Mouse (Mus musculus) adrenal gland, adult 18-20 months (tissue): ENCODE data around the gene Ptbp1. TPM values are rescaled to one million over a fixed set of nuclear protein-coding genes. Genes with fewer than 3 reads are reported as not detected.

Experiments used
- DNase-seq, 2 experiments: peaks; one replicate each; pipeline ENCODE4 v3.0.0; 2021 to 2022; ENCODE audit warnings: low spot score in 2 of 2
- long read RNA-seq, 2 experiments: library from polyadenylated mRNA; stranded (forward); transcript quantifications; one replicate each; pipeline ENCODE4 v2.0.0; 2021
- total RNA-seq, 2 experiments: library from RNA; stranded (reverse); gene quantifications; 1 replicate in 1 of 2; 2 replicates in 1 of 2; pipeline ENCODE4 v1.2.3; 2021

The Ptbp1 gene
- 100 to 1,000 TPM; 301 to 357 TPM for total RNA-seq
- long read RNA-seq, experiment 1, transcript Ptbp1-206 (13 exons, 3,169 nt) = minor isoform, 46 of 158 reads
- long read RNA-seq, experiment 1, transcript Ptbp1-216 (14 exons, 3,110 nt) = major isoform, 77 of 158 reads
- long read RNA-seq, experiment 1, partial matches to known transcripts = 17 of 158 reads
- long read RNA-seq, experiment 1, other reads (novel, unspliced or antisense) = 17 of 158 reads
- long read RNA-seq, experiment 2, transcript Ptbp1-216 (14 exons, 3,110 nt) = major isoform, 10 of 38 reads
- long read RNA-seq, experiment 2, partial matches to known transcripts = 11 of 38 reads
- long read RNA-seq, experiment 2, other reads (novel, unspliced or antisense) = 9 of 38 reads

- peak; percentile 97 for DNase-seq
Observed at GRCm38 (mm10) chr10:79853860-79854795, at the start of gene Ptbp1. Ptbp1 (plus strand) TSS chr10:79854427.

DNA sequence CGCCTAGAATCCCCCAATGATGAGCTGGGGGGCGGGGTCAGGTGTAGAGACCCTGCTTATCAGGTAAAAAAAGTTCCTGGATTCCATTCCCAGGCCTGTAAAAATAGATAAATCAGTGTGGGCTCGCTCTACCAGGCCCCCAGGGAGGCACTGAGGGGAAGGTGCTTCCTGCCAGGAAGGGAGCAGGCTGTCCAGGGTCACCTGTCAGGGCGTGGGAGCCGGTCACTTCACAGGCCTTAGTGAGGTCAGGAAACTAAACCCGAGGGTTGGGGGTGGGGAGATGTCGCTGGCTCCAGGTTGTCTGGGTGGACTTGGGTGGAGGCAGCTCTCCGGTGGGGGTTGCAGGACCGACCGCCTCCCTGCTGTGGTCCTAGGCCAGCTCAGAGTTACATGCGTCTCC lies 48.6 kb upstream of the Ptbp1 start:
- peak in 1 of 2 experiments; percentile 58 for DNase-seq

GRCm38 (mm10) chr10:79806331-79806730 lies 47.9 kb upstream of the Ptbp1 start:
- no peak for DNase-seq

DNA sequence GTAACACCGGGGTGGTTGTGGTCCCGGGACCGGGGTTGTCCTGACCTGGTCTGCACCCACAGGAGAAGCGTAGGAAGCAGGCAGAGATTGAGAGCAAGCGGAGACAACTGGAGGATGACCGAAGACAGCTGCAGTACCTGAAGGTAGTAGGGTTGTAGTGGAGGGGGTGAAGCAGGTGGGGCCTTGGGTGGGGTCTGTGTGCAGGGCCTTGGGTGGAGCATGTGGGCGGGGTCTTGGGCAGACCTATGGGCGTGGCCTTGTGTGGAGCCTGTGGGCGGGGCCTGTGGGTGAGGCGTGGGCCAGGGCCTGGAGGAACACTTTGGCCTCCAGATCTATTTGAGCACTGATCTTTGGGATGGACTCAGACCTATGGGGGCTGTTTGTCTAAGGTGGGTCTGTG lies 47.3 kb upstream of the Ptbp1 start:
- no peak for DNase-seq

DNA sequence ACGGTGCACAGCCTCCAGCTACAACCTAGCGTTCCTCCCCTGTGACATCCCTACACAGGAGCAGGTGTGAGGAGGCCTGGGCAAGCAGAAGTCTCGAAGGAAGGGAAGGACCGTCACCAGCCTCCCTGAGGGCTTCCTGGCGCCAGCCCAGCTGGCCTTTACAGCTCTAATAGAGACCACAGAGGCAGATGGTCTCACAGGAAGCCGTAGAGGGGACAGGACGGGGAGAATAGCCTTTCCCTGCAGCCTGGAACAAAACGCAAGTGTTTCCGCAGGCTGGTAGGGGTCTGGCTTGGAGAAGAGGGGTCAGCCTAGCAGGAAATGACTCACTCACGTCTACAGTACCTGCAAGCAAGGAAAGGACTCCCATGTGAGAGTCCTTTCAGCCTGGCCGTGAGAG lies 46.4 kb upstream of the Ptbp1 start:
- DNase-seq = no peak

- no peak for DNase-seq
Observed at GRCm38 (mm10) chr10:79808728-79809127, 45.5 kb upstream of the Ptbp1 start.

DNA sequence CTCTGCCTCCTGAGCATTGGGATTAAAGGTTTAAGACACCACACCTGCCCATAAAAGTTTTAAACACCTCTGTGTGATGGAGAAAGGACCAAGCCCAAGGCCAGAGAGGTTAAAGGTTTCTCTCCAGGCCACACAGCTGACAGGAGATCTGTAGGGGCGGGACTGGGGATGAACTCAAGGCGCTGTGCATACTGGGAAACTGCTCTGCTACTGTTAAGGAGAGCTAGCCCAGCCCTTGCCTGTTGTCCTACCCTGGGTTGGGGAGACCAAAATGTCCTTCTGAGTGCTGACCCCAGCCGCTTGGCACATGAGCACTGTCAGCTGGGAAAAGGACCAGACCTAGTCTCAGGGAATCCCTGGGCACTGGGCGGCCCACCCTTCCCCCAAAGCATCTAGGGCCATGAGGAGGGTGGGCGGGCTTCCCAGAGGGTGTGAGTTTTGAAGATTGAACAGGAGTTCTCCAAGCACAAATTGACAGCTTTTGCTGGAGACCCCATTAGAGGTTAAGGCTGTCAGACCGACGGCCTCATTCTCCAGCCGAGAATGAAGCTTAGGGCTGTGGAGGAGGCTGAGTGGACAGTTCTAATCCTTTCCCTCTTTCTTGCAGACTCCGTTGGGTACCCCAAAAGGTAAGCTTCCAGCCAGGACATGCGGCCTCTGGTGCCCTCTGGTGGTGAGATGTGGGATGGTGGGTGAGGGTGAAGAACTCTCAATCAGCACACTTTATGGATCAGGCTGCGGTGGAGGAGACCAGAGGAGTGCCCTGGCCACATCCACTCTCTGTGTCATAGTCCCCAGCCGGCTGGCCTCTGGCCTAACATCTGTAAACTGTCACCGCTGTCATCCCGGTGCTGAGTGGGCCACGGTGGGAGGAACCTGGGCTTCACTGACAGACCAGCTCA lies 42.2 kb upstream of the Ptbp1 start:
- peak; percentile 96 to 97 for DNase-seq

DNA sequence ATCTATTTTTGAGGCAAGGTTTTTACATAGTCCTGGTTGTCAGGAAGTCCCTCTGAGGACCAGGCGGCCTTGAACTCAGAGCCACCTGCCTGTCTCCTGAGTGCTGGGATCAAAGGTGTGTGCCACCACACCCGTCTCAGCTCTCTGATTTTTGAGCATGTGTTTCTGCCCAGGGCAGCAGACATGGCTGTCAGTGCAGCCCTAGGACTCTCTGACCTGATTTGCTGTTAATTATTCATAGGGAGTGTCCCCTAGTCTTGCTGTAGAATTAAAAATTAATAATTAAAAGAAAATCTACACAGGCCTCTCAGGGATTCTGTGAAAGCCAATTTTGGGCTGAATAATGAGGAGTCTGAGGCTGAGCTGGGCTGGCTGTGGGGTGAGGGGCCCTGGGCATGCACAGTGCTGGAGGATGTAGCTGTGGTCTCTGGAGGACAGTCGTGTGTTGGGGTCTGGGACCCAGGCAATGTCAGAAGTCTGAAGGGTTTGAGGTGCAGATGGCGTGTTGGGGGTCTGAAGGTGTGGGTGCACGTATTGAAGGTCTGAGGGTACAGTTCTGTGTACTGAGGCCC lies 39.9 kb upstream of the Ptbp1 start:
- no peak for DNase-seq

GRCm38 (mm10) chr10:79815671-79816494 lies 38.3 kb upstream of the Ptbp1 start:
- no peak for DNase-seq

DNA sequence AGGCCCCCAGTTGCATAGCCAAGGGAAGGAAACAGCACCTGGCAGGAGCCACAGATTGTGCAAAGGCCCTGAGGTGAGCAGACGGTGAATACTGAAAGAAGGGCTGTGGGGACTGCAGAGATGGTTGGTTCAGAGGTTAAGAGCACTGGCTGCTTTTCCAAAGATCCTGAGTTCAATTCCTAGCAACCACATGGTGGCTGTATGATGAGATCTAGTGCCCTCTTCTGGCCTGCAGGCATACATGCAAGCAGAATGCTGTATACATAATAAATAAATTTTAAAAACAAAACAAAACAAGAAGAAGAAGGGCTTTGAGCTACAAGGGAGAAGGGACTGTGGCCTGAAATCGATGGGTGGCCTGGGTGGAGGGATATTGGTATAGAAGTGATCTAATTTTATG lies 37.1 kb upstream of the Ptbp1 start:
- no peak for DNase-seq

DNA sequence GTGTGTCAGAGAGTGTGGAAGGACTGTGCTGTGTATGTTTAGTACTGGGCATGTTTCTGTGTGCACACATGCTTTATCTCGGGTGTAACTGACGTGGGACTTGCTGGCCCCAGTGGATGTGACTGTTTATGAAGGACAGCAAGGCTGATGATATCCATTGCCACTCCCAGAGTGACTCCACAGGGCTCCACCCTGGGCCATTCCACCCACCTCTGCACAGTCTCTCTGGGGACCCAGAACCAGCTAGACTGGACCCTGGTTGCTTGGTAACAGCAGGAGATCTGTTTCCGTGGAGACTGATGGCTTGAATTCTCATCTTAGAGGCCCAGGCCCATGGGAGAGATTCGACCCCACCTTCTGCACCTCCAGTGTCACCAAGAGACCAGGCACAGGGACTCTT lies 36.0 kb upstream of the Ptbp1 start:
- DNase-seq = no peak

GRCm38 (mm10) chr10:79819606-79820005 lies 34.6 kb upstream of the Ptbp1 start:
- no peak for DNase-seq

- no peak for DNase-seq
Observed at GRCm38 (mm10) chr10:79820277-79820676, 34.0 kb upstream of the Ptbp1 start.

- DNase-seq = no peak
Observed at GRCm38 (mm10) chr10:79820782-79821181, 33.4 kb upstream of the Ptbp1 start, which contains the start of gene Misp. Misp (plus strand) TSS chr10:79820989.

- DNase-seq = no peak
Observed at GRCm38 (mm10) chr10:79821731-79822130, 32.5 kb upstream of the Ptbp1 start.

GRCm38 (mm10) chr10:79822372-79822771 lies 31.9 kb upstream of the Ptbp1 start:
- DNase-seq = no peak

DNA sequence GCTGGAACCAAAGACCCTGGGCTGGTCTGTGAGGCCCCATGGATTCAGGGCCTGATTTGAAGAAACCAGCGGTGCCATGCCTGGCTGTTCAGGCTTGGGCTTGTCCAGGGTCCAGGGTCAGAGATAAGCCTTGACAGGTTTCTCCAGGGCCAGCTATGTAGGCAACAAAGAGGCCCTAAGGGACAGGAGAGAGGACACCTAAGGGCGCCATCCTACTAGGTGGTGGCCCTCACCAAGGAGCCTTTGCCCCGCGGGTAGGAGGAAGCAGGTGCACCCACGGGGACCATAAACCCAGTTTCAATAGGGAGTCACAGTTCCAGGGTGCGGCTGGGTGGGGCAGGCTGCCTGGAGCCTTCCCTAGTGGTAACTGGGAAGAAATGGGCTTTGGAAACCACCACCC lies 31.2 kb upstream of the Ptbp1 start:
- no peak for DNase-seq

GRCm38 (mm10) chr10:79824413-79824812 lies 29.8 kb upstream of the Ptbp1 start:
- no peak for DNase-seq

DNA sequence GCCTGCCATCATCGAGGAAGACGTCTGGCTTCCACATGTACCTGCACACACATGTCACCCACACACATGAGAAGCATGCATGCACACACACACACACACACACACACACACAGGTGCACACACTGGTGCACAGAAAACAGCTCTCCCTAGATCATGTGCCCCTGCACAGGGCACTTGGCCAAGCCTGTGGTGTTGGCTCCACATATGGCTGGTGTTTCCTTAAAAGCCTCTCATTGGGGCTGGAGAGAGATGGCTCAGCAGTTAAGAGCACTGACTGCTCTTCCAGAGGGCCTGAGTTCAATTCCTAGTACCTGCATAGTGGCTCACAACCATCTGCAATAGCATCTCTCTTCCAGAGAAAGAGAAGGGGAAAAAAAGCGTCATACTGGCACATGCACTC lies 22.6 kb upstream of the Ptbp1 start:
- no peak for DNase-seq
